Mouse (Mus musculus) bone marrow, adult 2 months (tissue): Measurements from ENCODE around the gene Gpr82.

Source experiments
- CTCF ChIP-seq: fragments of 200-500 bp; IDR thresholded peaks from 2 replicates; pipeline ENCODE4 v1.5.1; 2011; ENCODE audit warnings: low read length, control low read depth; ENCODE audit not compliant: control insufficient read depth, insufficient read depth
- POLR2A ChIP-seq: fragments of 200-500 bp; IDR thresholded peaks from 2 replicates; pipeline ENCODE4 v1.6.1; 2011; ENCODE audit warnings: low read depth, mild to moderate bottlenecking, control low read depth, low read length, borderline replicate concordance; ENCODE audit not compliant: control insufficient read depth

GRCm38 (mm10) chrX:13651889-13652288 is 9.3 kb upstream of the Gpr82 start:
- TF ChIP-seq CTCF (no peak), POLR2A (no peak)
